Mouse (Mus musculus): ENCODE results near the gene Tspan10.

DNA sequence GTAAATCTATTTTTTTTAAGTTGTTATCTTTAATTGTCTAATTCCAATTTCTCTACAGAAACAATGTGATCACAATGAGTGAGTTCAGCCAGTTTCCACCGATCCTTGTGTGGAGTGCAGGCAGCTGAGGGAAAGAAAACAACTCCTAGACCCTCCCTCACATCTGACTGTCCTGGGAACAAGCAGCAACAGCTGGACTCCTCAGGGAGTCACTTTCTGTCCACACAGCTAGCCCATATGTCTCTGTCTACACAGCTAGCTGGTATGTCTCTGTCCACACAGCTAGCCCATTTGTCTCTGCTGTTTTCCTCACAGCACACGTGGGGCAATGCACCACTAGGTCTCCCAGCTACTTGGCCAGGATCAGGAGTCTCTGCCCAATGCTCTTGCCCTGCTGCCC, 44.8 kb upstream of the Tspan10 start:
- TF ChIP-seq CTCF (IDR thresholded peaks at IDR 0.05; ENCODE audit: extremely low read depth, insufficient read depth, low read length) (no peak), POLR2A (IDR thresholded peaks at IDR 0.05; ENCODE audit: extremely low read depth, insufficient read depth, low read length) (no peak)

All from cortical plate, adult 2 months (tissue).